Mouse (Mus musculus) right cerebral cortex, postnatal 36 days (tissue): ENCODE results near the gene Atxn7l1.

Experiments
- DNase-seq, 2 experiments: peaks; one replicate each; pipeline ENCODE4 v3.0.0; 2022; ENCODE audit warnings: low spot score in 2 of 2, mixed read lengths in 1 of 2

The Atxn7l1 gene

DNA sequence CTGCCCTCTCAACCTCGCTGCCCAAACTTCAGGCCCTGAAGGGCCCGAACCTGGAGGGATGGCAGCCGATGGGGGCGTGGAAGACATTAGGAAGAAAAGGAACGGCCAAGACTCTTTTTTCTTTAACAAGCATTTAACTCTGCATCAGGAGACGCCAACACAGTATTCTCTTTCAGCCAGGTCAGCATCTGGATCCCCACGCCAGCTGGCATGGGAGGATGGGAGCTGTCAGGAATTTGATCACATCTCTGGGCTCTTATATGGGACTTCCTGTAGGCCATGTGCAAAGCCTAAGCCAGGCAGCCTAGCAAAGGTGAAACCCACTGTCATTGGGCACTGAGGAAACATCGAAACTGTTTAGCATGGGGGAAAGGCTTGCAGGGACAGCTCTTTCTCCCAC lies 217.0 kb downstream of the Atxn7l1 start:
- no peak for DNase-seq

DNA sequence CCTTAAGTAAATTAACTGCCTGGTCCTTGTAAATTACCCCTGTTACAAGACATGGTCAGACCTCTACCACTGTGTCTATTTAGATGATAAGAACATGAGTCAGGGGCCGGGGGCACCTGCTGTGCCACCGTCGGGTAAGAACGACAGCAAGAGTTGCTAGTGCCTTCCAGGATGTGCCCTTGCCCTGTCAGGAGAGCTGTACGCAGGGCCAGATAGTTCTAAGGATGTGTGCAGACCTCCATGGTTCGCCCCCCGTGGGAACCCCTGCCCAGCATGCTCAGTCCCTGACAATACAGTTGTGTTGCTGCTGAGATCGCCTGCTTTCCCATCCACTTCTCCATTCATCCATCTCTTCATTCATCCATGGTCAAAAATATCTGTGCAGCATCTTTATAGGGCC lies 217.6 kb downstream of the Atxn7l1 start:
- no peak for DNase-seq

DNA sequence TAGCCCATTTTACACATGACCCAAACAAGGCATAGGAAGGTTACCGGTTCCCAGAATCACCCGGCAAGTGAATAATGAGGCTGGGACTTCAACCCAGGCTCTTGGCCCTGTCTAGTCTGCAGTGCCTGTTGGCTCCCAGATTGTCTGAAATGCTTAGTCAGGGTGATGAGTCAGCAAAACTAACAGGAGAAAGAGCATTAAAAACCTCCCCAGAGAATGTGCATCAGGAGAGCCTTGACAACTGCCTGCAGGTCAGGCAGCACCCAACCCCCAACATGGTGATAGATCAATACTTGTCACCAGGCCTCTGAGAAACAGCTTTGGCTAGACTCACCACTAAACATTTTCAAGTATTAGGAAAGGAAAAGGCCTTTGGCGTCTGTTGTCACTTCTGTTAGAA lies 222.1 kb downstream of the Atxn7l1 start:
- no peak for DNase-seq

DNA sequence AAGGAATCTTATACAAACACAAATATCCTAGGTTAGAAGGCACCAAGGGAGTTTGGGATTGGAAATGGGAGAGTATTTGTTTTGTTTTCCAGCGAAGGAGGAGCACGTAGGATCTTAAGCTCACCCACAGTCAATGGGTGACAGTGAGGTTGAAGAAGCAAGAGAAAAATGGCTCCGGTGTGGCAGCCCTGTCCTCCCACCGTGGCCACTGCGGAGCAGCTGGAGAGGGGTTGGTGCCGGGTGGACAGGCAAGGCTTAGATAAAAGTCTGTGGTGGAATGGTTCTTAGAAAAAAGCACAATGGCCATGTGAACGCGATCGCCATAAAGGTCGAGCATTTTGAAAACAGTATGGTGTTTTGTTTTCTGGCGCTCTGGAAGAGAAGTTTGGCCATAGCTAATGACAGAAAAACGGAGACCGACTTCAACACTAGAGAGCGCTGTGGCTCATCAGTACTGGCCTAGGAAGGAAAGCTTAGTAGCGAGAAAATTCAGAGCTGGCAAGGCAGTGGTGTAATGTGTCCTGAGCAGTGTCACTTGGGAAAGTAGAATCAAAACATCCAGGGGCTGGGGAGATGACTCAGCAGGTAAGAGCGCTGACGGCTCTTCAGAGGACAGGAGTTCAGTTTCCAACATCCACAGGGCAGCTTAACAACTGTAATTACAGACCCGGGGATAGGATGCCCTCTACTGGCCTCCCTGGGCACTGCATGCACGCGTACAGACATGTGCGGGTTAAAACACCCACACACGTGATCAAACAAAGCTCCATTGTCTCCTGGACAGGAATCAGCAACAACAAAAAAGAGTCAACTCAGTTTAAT lies 232.3 kb downstream of the Atxn7l1 start:
- peak; percentile 51 to 56 for DNase-seq

DNA sequence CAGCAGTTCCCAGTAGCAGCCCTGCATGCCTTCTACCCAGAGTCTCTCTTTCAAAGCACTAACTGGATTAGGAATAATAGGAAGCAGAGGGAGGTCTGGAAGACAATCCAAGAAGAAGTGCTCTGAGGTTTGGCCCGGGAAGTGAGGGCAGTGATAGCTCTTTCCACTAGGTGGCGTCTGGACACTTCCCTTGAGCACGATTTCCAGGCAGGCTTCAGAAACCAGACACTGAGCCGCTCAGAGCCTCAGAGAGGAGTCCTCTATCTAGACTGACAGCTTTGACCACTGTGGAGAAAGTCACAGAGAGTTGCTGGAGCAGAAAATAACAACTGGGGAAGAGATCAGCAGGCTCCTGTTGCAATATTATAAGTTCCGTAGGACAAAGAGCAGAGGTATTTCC lies 241.3 kb downstream of the Atxn7l1 start:
- DNase-seq, result peak; percentile 63 to 66

DNA sequence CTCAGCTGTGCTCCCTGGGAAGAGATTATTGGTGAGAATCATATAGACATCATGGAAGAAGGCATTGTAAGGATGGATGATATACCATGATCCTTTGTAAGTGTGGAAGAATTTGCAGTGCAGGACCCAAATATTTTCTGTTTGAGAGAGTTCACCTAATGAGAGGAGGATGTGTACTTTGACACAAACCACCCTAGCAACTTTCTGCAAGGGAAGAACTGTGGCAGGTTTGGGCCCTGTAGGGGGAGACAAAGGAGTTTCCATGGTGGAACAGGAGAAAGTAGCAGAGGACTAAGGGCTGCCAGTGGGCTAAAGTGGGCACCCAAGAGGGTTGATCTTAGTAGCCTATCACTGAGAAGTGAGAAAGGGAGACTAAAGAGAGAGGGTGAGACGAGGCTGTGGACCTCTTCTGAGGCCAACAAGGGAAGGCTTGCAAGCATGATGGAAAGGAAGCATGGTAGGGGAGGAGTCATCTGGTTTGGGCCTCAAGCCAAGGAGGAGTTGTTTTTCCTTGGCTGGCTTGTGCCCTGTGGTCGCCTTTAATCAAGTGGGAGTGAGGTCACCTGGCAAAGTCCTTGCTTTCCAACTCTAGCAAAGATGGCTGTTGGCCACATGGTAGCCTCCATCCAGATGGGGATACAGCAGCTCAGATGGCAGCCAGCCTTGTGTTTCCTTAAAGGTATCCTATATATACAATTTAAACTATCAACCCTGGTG lies 243.5 kb downstream of the Atxn7l1 start:
- no peak for DNase-seq

DNA sequence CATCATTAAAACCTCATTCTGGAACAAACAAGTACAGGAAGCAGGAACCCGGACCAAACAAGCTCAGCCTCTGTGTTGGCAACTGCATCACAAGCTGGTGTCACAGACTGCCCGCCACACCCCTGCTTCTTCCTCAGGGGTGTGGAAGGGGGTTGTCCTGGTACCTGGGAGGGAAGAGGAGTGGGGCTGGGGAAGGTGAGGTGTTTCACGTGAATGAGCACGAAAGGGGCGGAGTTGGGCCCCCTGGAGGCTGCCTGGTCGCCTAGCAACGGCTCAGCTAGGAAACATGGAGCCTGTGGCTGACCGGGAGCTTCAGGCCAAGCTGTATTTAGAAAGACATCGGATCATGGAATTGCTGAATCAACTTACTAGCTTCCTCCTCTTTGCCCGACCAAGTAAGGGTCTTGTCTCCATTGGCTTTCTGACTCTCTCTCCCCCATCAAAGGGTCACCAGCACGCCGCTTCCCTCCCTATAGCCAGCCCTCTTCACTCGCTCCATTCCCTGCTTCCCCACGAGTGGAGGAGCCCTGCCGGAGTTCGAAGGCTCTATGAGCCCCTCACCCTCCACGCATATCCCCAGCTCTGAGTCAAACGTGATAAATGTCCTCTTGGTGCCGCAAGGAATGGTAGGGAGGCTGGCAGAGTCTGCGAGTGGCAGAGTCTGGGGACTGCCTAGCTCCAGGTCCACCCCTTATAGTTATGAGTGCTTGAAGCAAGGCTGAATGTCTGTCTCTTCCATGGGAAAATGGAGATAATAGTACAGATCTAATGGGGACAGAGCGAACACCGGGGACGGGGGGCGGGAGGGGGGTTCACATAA lies 247.5 kb downstream of the Atxn7l1 start, which contains the start of gene Efcab10:
Efcab10 (plus strand) TSS at position 51 of the 820 bp plus-strand sequence.
- DNase-seq, result peak; percentile 46 to 48

DNA sequence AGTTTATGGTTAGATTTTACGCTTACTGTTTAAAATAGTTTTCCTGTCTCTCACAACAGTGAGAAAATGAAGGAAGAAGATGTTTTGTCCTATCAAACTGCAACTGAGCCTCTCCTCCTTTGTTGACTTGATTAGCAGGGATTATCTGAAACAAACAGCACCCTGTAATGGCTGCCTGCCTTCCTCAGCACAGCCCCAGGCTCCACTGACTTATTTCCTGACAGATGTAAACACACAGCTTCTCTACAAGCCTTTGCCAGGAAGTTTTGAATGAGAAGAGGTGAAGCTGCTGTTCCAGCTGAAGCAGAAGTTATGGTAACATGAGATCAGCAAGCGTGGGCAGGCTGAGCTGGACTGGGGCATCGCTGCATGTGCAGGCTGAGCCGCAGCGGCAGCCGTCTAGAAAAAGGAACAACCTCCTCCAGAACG lies 255.8 kb downstream of the Atxn7l1 start:
- peak in 1 of 2 experiments; percentile 28 for DNase-seq

DNA sequence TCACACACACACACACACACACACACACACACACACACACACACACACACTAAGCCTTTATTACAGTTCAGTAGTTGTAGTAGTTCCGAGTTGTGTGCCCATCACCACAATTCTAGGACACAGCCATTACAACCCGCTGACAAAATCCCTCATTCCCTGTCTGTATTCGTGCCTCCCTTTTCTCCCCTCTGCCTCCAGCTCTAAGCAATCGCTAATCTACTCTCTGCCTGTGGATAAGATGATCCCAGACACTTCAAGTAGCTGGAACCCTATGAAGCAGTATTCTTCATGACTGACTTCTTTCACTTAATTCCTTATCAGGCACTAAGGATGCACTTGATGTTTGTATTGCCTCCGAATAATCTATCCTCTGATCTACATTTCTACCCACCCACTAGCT lies 257.5 kb downstream of the Atxn7l1 start:
- DNase-seq, result no peak

DNA sequence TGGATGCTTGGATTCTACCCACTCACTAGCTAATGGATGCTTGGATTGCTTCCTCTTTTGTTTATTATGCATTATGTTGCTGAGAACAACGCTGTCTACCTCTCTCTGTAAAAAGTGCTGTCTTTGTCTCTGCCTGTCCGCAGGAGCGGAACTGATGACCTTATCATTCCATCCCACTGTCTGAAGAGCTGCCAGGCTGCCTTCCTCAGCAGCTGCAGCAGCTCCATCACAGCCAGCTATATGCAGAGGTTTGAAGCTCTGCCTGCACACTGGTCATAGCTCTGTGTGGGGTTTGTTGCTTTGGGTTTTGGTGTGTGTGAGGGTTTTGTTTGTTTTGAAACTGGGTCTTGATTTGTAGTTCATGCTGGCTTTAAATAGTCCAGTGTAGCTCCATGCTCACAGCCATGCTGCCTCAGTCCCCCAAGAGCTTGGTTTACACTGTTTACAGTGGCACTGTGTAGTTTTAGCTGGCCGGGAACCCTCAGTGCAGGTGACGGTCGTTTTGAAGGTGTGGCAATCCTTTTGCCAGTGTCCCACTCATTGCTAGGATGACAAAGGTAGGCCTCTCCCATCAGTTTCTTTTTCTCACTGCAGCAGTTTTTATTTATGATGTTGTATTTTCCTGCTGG lies 258.0 kb downstream of the Atxn7l1 start:
- no peak for DNase-seq

DNA sequence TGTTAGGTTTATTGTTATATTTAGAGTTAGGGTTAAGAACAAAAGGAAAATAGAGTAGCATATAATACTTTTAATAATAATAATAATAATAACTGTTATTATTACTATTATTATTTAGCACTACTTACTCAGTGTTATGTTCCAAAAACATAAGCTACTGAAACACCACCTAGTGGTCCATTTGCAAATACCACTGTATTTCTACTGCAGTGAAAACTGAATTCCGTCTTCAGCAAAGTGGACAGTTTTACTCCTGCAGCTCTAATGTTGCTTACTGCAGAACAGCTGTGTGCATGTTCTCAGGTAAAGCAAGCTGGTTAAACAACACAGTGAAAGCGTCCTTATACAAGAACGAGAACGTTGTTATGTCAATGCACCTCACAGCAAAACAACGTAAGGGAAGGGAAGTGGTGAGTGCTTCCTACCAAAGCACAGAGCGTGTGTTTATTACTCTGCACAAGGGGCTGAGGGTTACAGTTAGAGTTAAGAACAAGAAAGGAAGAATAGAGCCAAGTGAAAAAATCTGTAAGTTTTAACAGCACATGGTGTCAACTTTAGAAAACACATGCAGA lies 264.2 kb downstream of the Atxn7l1 start:
- no peak for DNase-seq
